8 mouse cellular contexts compared by ENCODE assay signal in genomic region chr4:155173822-155174785, GRCm38 (mm10). TPM values are rescaled to one million over a fixed set of nuclear protein-coding genes. Genes with fewer than 3 reads are reported as not detected.
DNase-seq lines count a peak whose midpoint lies in the region; ATAC-seq and TF ChIP-seq lines count a peak whose summit lies in the region.

No protein-coding gene starts in this region.

- H3K27ac ChIP-seq in kidney, adult 2 months (ENCODE audit: insufficient read depth, low read depth, low read length), result peak overlapping the region; percentile 47
- H3K27ac ChIP-seq in hindbrain, embryonic 10.5 days, result peak overlapping the region; percentile 92
- H3K27ac ChIP-seq in midbrain, embryonic 14.5 days (replicated peaks; ENCODE audit: low read depth, low read length), result peak overlapping the region; percentile 83

- H3K9me3 ChIP-seq in hindbrain, embryonic 10.5 days, result no peaks in the 10 kb centered on the region
- H3K9me3 ChIP-seq in midbrain, embryonic 14.5 days (ENCODE audit: control insufficient read depth, low read length), result no peaks in the 10 kb centered on the region

- peak overlapping the region; percentile 15 for H3K4me2 ChIP-seq in midbrain, embryonic 14.5 days (ENCODE audit: low read length)

- 25% methylated on average over 17 of the region's 17 CpGs for WGBS in kidney, adult 2 months
- WGBS in hindbrain, embryonic 10.5 days, result 12% methylated on average over 17 of the region's 17 CpGs
- WGBS in midbrain, embryonic 14.5 days, result 17% methylated on average over 16 of the region's 17 CpGs

- no peak for TF ChIP-seq POLR2A in kidney, adult 2 months (IDR thresholded peaks at IDR 0.05; ENCODE audit: low read depth, low read length)

- no peak overlapping the region for H3K4me3 ChIP-seq in kidney, adult 2 months (ENCODE audit: insufficient read depth, low read depth, low read length)
- H3K4me3 ChIP-seq in hindbrain, embryonic 10.5 days, result peak overlapping the region; percentile 38
- H3K4me3 ChIP-seq in midbrain, embryonic 14.5 days (replicated peaks; ENCODE audit: low read depth, low read length), result no peak overlapping the region

- H3K27me3 ChIP-seq in kidney, adult 2 months (replicated peaks; ENCODE audit: control insufficient read depth, insufficient read depth, low read length), result no peaks in the 10 kb centered on the region
- H3K27me3 ChIP-seq in hindbrain, embryonic 10.5 days (ENCODE audit: insufficient read depth, poor library complexity, severe bottlenecking), result no peaks in the 10 kb centered on the region
- H3K27me3 ChIP-seq in midbrain, embryonic 14.5 days (ENCODE audit: control insufficient read depth, insufficient read depth, low read length), result no peaks in the 10 kb centered on the region

- ATAC-seq in midbrain, embryonic 14.5 days (ENCODE audit: low FRiP score, low TSS enrichment), result peak; percentile 7; the same call in 1 of the 2 replicates

- intact Hi-C loops in gastrocnemius, postnatal 36 days (cut with DNase I), result no loop called here

- TF ChIP-seq CTCF in kidney, adult 2 months (conservative IDR thresholded peaks at IDR 0.05; ENCODE audit: insufficient read depth, insufficient read length, low read depth, low read length), result no peak

- peak overlapping the region; percentile 27; the same call in 1 of the 2 replicates for H3K9ac ChIP-seq in midbrain, embryonic 14.5 days (replicated peaks; ENCODE audit: low read length)

- peaks cover 83% of the 10 kb centered on the region for H3K4me1 ChIP-seq in kidney, adult 2 months (ENCODE audit: control insufficient read depth, insufficient read depth, low read length)
- H3K4me1 ChIP-seq in hindbrain, embryonic 10.5 days (replicated peaks), result peaks cover 96% of the 10 kb centered on the region
- peaks cover 73% of the 10 kb centered on the region for H3K4me1 ChIP-seq in midbrain, embryonic 14.5 days (ENCODE audit: control insufficient read depth, insufficient read depth, low read length)

- H3K36me3 ChIP-seq in kidney, adult 2 months (ENCODE audit: control insufficient read depth, insufficient read depth, low read length), result no peaks in the 10 kb centered on the region
- 0 out of 2 replicates have a peak, but pooled peaks cover 3% of the 10 kb centered on the region for H3K36me3 ChIP-seq in hindbrain, embryonic 10.5 days
- no peaks in the 10 kb centered on the region for H3K36me3 ChIP-seq in midbrain, embryonic 14.5 days (ENCODE audit: control insufficient read depth, insufficient read depth, low read length)

- DNase-seq in kidney, adult 2 months, result no peak
- DNase-seq in kidney, adult 18-20 months, result no peak
- DNase-seq in Muller cell, postnatal 12 days (ENCODE audit: inconsistent ontology term), result peak; percentile 91
- DNase-seq in hindbrain, embryonic 10.5 days (ENCODE audit: low spot score), result peak; percentile 55
- DNase-seq in midbrain, embryonic 14.5 days, result no peak
- DNase-seq in ovary, postnatal 10 days (ENCODE audit: low spot score), result no peak
- no peak for DNase-seq in gastrocnemius, postnatal 36 days
- no peak for DNase-seq in adrenal gland, postnatal 25 days

RNA-seq across cellular contexts. Expression of gene Ski, which starts 48.3 kb away (rescaled TPM):
- 40.4 and 43.9 TPM in 2 replicates for polyA plus RNA-seq in kidney, adult 2 months (2012; rRNA removed)
- polyA plus RNA-seq in hindbrain, embryonic 10.5 days (2016; fragmentation: Nextera tagmentation; extraction: Ambion mirVana), result 9.3 and 10.1 TPM in 2 replicates
- polyA plus RNA-seq in midbrain, embryonic 14.5 days (2014; fragmentation: Nextera tagmentation; extraction: Ambion mirVana), result 14.3 and 15.4 TPM in 2 replicates
- total RNA-seq in gastrocnemius, postnatal 36 days (2021), result 10 to 100 TPM; 28.7 to 30.2 TPM
- 73.5 and 93.3 TPM in 2 replicates for total RNA-seq in adrenal gland, postnatal 25 days (2021)

Comparison
In these comparisons a context has a peak if more than half of its experiments do, and no peak if none do; other contexts are left out.
1. DNase-seq: peak in Muller cell, postnatal 12 days (single experiment) and hindbrain, embryonic 10.5 days (single experiment); none in kidney, adult 2 months (single experiment), kidney, adult 18-20 months (single experiment), midbrain, embryonic 14.5 days (single experiment), ovary, postnatal 10 days (single experiment), gastrocnemius, postnatal 36 days (0 of 2) and adrenal gland, postnatal 25 days (single experiment).
2. Peak in every context shown above with its lines, with median percentiles within 50 percentile points of each other: H3K27ac ChIP-seq.